In the genomic region with DNA sequence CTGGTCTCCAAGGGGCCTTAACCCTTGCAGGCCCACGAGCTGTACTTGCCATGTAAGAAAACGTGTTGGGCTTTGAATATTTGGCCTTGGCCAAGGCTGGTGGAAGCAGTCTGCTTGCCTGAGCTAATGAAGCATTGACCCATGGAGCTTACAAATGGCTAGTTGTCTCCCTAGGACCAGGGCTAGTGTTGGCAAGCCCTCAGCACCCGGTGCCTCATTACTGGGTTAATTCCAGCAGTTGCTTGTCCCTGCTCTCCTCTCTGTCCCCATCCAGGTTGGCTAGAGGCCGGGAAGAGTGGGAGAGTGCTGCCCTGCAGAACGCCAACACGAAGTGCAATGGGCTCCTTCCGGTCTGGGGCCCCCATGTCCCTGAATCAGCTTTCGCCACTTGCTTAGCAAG, we compare ENCODE assay signal across 14 mouse cellular contexts.
"Had no signal": no experiment of that assay in that cellular context is flagged by ENCODE, and none has a peak within 500 bp of the region (broad histone marks: within the 10 kb centered on the region; RNA-seq: fewer than 3 reads in every experiment).

No protein-coding gene starts in this region.

- H3K4me3 ChIP-seq: kidney, embryonic 15.5 days; limb, embryonic 12.5 days; liver, embryonic 13.5 days; lung, embryonic 15.5 days; megakaryocyte, embryonic 14.5 days; midbrain, embryonic 15.5 days; neural tube, embryonic 12.5 days had no signal

- DNase-seq: kidney, adult 2 months; kidney, postnatal 14 days; liver; liver, embryonic 13.5 days; liver, postnatal 0 days; lung, postnatal 14 days; thymus, postnatal 4 days had no signal

- ATAC-seq: liver, postnatal 0 days; midbrain, embryonic 15.5 days had no signal

- H3K27ac ChIP-seq: kidney, embryonic 15.5 days; limb, embryonic 12.5 days; liver, embryonic 13.5 days; lung, embryonic 15.5 days; macrophage; midbrain, embryonic 15.5 days; neural tube, embryonic 12.5 days had no signal

- H3K27me3 ChIP-seq: kidney, embryonic 15.5 days; limb, embryonic 12.5 days; liver, embryonic 13.5 days; lung, embryonic 15.5 days; megakaryocyte, embryonic 14.5 days; midbrain, embryonic 15.5 days; neural tube, embryonic 12.5 days had no signal

- H3K4me1 ChIP-seq: limb, embryonic 12.5 days; liver, embryonic 13.5 days; lung, embryonic 15.5 days; midbrain, embryonic 15.5 days; neural tube, embryonic 12.5 days had no signal
